Mouse (Mus musculus) spleen, adult 2 months (tissue): ENCODE results near the gene Pkd1l1. TPM values are rescaled to one million over a fixed set of nuclear protein-coding genes. Genes with fewer than 3 reads are reported as not detected.
A peak's percentile ranks its signal among the peaks of the same experiment; 100 is the strongest.

Experiments
- DNase-seq, 2 experiments: peaks; one replicate each; pipeline versions ENCODE4 v3.0.0 to v3.0.0-alpha.2; 2012 to 2021; ENCODE audit warnings: low spot score in 2 of 2, low read depth in 1 of 2
- H3K27ac ChIP-seq: fragments of 200-500 bp; 2 replicates; pipeline ENCODE4 v1.5.1; 2012; ENCODE audit warnings: low read length, inconsistent platforms; ENCODE audit not compliant: insufficient read depth
- H3K27me3 ChIP-seq: fragments of 200-500 bp; 2 replicates; pipeline ENCODE4 v1.6.1; 2012; ENCODE audit warnings: mild to moderate bottlenecking, moderate library complexity, low read length, inconsistent platforms; ENCODE audit not compliant: control insufficient read depth, insufficient read depth
- H3K36me3 ChIP-seq: fragments of 200-500 bp; 2 replicates; pipeline ENCODE4 v1.6.1; 2012; ENCODE audit warnings: mild to moderate bottlenecking, low read length, inconsistent platforms; ENCODE audit not compliant: control insufficient read depth, insufficient read depth
- H3K4me1 ChIP-seq: fragments of 200-500 bp; 2 replicates; pipeline ENCODE4 v1.6.1; 2011; ENCODE audit warnings: inconsistent platforms; ENCODE audit not compliant: control insufficient read depth, insufficient read depth, insufficient read length
- H3K4me3 ChIP-seq: fragments of 200-500 bp; 2 replicates; pipeline ENCODE4 v1.5.1; 2011; ENCODE audit warnings: mild to moderate bottlenecking, inconsistent platforms; ENCODE audit not compliant: insufficient read depth, insufficient read length; ENCODE audit errors: extremely low read depth
- CTCF ChIP-seq: fragments of 200-500 bp; IDR thresholded peaks from 2 replicates; pipeline ENCODE4 v1.5.1; 2011; ENCODE audit warnings: mild to moderate bottlenecking, inconsistent platforms; ENCODE audit not compliant: insufficient read depth, insufficient read length, insufficient replicate concordance; ENCODE audit errors: extremely low read depth
- POLR2A ChIP-seq: fragments of 200-500 bp; IDR thresholded peaks from 2 replicates; pipeline ENCODE4 v1.6.1; 2011; ENCODE audit warnings: low read depth, low read length, inconsistent platforms
- WGBS: fragments of 180-500 bp; shearing (Covaris S2); methylation state at CpG from one replicate; pipeline ENCODE4 v1.1.7; 2018; 5-methylcytosine and 5-hydroxymethylcytosine counted together
- polyA plus RNA-seq: library from polyadenylated mRNA; depleted of rRNA; stranded (reverse); fragments of >200 nt; gene quantifications from 2 replicates; pipeline ENCODE4 v1.2.3, GENCODE M21; 2012; rRNA removed

Gene Pkd1l1
- 0.20 and 0.46 TPM in 2 replicates for polyA plus RNA-seq

DNA sequence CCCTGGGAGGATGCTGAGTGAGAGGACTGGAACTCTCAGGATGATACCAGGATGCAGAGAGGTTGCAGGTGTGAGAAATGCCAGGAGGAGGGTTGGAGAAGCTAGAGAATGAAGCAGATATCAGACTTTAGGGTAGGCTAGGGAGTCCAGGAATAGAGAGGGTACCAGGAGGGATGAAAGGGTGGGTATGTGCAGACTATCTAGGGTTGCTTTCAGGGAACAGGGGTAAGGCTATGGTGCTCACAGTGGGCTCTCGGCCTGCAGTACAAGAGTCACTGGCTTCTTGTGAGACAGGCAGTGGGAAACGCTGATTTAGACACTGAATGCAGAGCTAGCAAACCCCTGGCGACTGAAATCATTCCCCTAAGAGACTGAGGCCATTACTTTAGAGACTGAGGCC, at the start of gene Pkd1l1:
Gene Pkd1l1, minus strand, starts transcription at position 101 of the 400 bp plus-strand sequence.
- no peak for DNase-seq
- TF ChIP-seq POLR2A = no peak
- TF ChIP-seq CTCF = no peak
- Histone ChIP-seq H3K27ac (no peak within 1 kb of the TSS), H3K4me1 (no peaks in the 10 kb centered on the region), H3K36me3 (no peaks in the 10 kb centered on the region), H3K4me3 (no peak within 1 kb of the TSS), H3K27me3 (no peaks in the 10 kb centered on the region)
- WGBS = 85% methylated on average over 3 of the region's 3 CpGs

- TF ChIP-seq POLR2A (no peak), CTCF (no peak)
- Histone ChIP-seq H3K36me3 (no peaks in the 10 kb centered on the region), H3K4me3 (no peak overlapping the region), H3K27me3 (no peaks in the 10 kb centered on the region), H3K4me1 (no peaks in the 10 kb centered on the region), H3K27ac (no peak overlapping the region)
- DNase-seq = no peak
- 92% methylated on average over 5 of the region's 5 CpGs for WGBS
These were observed 47.1 kb upstream of the Pkd1l1 start for GRCm38 (mm10) chr11:9020207-9020606.

GRCm38 (mm10) chr11:9018491-9019267, 45.6 kb upstream of the Pkd1l1 start:
- WGBS = 64% methylated on average over 6 of the region's 6 CpGs
- Histone ChIP-seq H3K27ac (no peak overlapping the region), H3K27me3 (no peaks in the 10 kb centered on the region), H3K4me3 (no peak overlapping the region), H3K36me3 (no peaks in the 10 kb centered on the region), H3K4me1 (no peaks in the 10 kb centered on the region)
- DNase-seq = no peak
- TF ChIP-seq POLR2A = no peak
- TF ChIP-seq CTCF = no peak

DNA sequence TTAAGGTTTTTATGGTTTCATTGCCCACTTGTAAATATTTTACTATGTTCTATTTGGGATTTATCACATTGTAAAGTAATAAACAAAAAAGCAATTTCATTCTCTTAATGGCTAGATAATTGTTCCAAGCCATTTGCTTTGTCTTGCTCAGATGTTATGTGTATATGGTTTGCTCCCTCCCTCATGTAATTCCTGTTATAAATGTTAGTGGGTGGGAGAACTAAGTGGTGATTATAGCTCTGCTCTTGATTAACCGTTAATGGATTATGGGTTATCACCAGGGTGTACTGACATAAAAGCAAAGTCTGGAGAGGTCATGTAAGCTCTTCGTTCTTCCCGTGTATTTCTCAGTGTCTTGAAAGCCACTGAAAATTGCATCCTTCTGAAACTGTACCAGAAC, 41.7 kb upstream of the Pkd1l1 start:
- Histone ChIP-seq H3K4me1 (no peaks in the 10 kb centered on the region), H3K27me3 (no peaks in the 10 kb centered on the region), H3K36me3 (no peaks in the 10 kb centered on the region), H3K27ac (no peak overlapping the region), H3K4me3 (no peak overlapping the region)
- TF ChIP-seq CTCF = no peak
- no peak for TF ChIP-seq POLR2A
- no peak for DNase-seq
- 86% methylated on average over 3 of the region's 3 CpGs for WGBS

- no peak for DNase-seq
- Histone ChIP-seq H3K27ac (peak overlapping the region; percentile 74), H3K36me3 (peaks cover 3% of the 10 kb centered on the region), H3K27me3 (no peaks in the 10 kb centered on the region), H3K4me1 (no peaks in the 10 kb centered on the region), H3K4me3 (peak overlapping the region; percentile 95)
- WGBS = 3% methylated on average over 3 of the region's 3 CpGs
- TF ChIP-seq CTCF = no peak
- TF ChIP-seq POLR2A = no peak
These were observed 38.3 kb upstream of the Pkd1l1 start for GRCm38 (mm10) chr11:9011348-9011747.

GRCm38 (mm10) chr11:9010853-9011339, 37.8 kb upstream of the Pkd1l1 start, which contains the start of gene Hus1:
Hus1 (minus strand) TSS chr11:9011191.
- peak; percentile 49 to 78 for DNase-seq
- Histone ChIP-seq H3K4me1 (no peaks in the 10 kb centered on the region), H3K36me3 (peaks cover 3% of the 10 kb centered on the region), H3K27ac (peak within 1 kb of the TSS; percentile 74), H3K27me3 (no peaks in the 10 kb centered on the region), H3K4me3 (peak within 1 kb of the TSS; percentile 95)
- WGBS = under 1% methylated on average over 43 of the region's 43 CpGs
- TF ChIP-seq CTCF (no peak), POLR2A (peak; percentile 38)

- Histone ChIP-seq H3K36me3 (peaks cover 6% of the 10 kb centered on the region), H3K27me3 (no peaks in the 10 kb centered on the region), H3K4me3 (peak overlapping the region; percentile 95), H3K4me1 (no peaks in the 10 kb centered on the region), H3K27ac (peak overlapping the region; percentile 74)
- 3% methylated on average over 7 of the region's 7 CpGs for WGBS
- DNase-seq = no peak
- TF ChIP-seq CTCF (no peak), POLR2A (no peak)
These were observed 37.4 kb upstream of the Pkd1l1 start for GRCm38 (mm10) chr11:9010416-9010815.
